Mouse (Mus musculus): ENCODE data around the gene Abhd12b.

The Abhd12b gene

GRCm38 (mm10) chr12:70208214-70208613, 54.3 kb downstream of the Abhd12b start:
- no peak for DNase-seq (ENCODE audit: low spot score)

- DNase-seq (ENCODE audit: low spot score) = no peak
Measured at GRCm38 (mm10) chr12:70212501-70212900, 58.6 kb downstream of the Abhd12b start.

- no peak for DNase-seq (ENCODE audit: low spot score)
Measured at GRCm38 (mm10) chr12:70213601-70214000, 59.7 kb downstream of the Abhd12b start.

- no peak for DNase-seq (ENCODE audit: low spot score)
Measured at GRCm38 (mm10) chr12:70214281-70214680, 60.3 kb downstream of the Abhd12b start.

- no peak for DNase-seq (ENCODE audit: low spot score)
Measured at GRCm38 (mm10) chr12:70216229-70216800, 62.4 kb downstream of the Abhd12b start.

- no peak for DNase-seq (ENCODE audit: low spot score)
Measured at GRCm38 (mm10) chr12:70218795-70219540, 65.0 kb downstream of the Abhd12b start.

GRCm38 (mm10) chr12:70221425-70221824, 67.5 kb downstream of the Abhd12b start:
- no peak for DNase-seq (ENCODE audit: low spot score)

GRCm38 (mm10) chr12:70223331-70223730, 69.4 kb downstream of the Abhd12b start:
- DNase-seq (ENCODE audit: low spot score) = no peak

GRCm38 (mm10) chr12:70226655-70227054, 72.7 kb downstream of the Abhd12b start:
- no peak for DNase-seq (ENCODE audit: low spot score)

- DNase-seq (ENCODE audit: low spot score) = peak; percentile 85
Measured at GRCm38 (mm10) chr12:70227121-70227932, 73.4 kb downstream of the Abhd12b start.

- DNase-seq (ENCODE audit: low spot score) = no peak
Measured at GRCm38 (mm10) chr12:70228155-70228554, 74.2 kb downstream of the Abhd12b start.

GRCm38 (mm10) chr12:70231294-70231693, 77.4 kb downstream of the Abhd12b start, which contains the start of gene Pygl:
Gene Pygl, minus strand, starts transcription at chr12:70231488.
- DNase-seq (ENCODE audit: low spot score) = no peak

- no peak for DNase-seq (ENCODE audit: low spot score)
Measured at GRCm38 (mm10) chr12:70232020-70232544, 78.1 kb downstream of the Abhd12b start.
